Mouse (Mus musculus) CD8-positive naive resting alpha-beta T cell, adult 2 months (primary cell): Measurements from ENCODE around the gene Diaph3.

Source experiments
- DNase-seq, 2 experiments: peaks; one replicate each; pipeline ENCODE4 v3.0.0; 2022; ENCODE audit warnings: low read depth in 2 of 2, low spot score in 2 of 2

Gene Diaph3

GRCm38 (mm10) chr14:87140963-87141486 lies at the start of gene Diaph3:
Gene Diaph3, minus strand, starts transcription at chr14:87141235.
- peak; percentile 86 to 88 for DNase-seq

DNA sequence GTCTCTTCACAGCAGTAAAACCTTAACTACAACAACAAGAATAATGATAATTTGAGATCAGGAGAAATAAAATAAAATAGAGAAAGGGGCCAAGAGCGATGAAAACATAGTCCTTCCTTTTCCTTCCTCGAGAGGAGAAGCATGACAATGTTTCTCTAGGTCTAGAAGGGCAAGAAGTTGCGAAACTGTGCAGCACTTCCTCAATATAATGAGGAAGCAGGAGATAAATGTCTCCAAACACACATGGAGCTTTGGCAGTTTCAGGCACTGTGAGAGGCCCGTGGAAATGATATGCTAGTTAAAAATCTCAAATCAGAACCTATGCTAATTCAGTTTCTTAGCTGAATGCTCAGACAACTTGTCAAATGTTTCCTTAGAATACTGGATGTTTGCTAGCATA lies 49.6 kb upstream of the Diaph3 start:
- DNase-seq, result no peak

DNA sequence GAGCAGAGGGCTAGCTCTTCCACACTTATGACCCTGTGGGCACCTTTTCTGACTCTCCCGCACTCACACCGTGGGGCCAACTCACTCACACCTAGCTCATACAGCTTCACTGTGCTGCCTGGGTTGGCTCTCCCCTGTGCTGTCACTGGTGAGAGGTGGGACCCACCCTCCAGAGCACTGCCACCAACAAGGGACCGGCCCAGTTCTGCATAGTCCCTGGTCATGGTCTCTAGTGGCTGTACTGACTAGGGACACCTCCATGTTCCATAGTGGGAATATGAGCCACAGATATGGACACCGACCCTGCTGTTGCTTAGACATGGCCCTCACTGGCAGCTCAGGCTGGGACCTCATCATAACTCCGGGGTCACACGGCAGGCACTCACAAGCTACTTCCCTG lies 30.5 kb upstream of the Diaph3 start:
- DNase-seq, result no peak

GRCm38 (mm10) chr14:87169151-87169550 lies 28.1 kb upstream of the Diaph3 start:
- DNase-seq, result no peak

GRCm38 (mm10) chr14:87155621-87156238 lies 14.7 kb upstream of the Diaph3 start:
- DNase-seq, result no peak

DNA sequence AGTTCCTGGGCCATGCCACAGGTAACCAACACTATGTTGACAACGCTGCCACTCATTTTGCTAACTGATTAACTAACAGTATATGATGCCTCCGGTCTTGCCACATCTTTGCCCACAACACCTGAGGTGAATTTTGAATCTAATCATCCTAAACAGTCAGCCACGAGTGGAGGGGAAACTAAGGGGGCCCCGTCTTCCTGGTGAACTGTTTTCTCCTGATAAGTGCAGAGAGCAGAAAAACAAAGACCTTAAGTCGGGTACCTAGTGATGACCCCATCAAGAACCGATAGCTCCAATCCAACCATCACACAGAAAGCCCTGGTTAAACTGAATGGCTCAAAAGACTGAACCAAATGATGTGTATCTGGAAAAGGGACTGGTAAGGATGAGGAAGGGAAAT lies 8.6 kb upstream of the Diaph3 start:
- no peak for DNase-seq

- no peak for DNase-seq
These were observed 5.7 kb upstream of the Diaph3 start for GRCm38 (mm10) chr14:87146704-87147103.

DNA sequence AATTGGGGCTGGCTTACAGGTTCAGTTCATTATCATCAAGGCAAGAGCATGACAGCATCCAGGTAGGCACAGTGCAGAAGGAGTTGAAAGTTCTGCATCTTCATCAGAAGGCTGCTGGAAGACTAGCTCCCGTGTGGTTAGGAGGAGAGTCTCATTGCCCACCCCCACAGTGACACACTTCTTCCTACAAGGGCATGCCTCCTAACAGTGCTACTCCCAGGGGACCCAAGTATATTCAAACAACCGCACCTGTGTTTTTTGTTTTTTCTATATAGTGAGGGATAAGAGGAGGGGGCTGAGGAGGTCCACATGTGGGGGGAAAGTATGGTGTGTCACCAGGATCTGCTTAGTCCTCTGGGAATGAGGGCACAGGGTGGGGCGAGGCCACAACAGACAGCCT lies 4.3 kb upstream of the Diaph3 start:
- DNase-seq, result no peak

DNA sequence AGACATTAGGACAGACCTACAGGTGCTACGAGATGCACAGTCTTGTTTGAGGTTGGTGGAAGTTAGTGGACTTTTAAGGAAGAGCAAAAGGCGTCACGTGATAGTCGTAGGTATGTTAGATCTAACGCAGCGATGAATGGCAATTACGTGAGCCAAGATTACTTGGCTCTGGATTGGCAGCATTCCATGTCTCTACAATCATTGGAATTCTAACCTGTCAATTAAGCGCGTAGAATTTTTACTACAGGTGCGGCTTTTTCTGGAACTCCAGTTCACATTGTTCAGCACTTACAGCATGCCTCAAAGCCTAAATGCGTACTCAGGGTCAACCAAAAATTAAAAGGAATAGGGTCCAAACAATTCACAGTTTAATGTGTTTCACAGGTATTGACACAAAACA lies 742 bp upstream of the Diaph3 start:
- DNase-seq, result no peak

- no peak for DNase-seq
These were observed 590 bp downstream of the Diaph3 start for GRCm38 (mm10) chr14:87140327-87140962.

GRCm38 (mm10) chr14:87126076-87126639 lies 14.9 kb downstream of the Diaph3 start:
- no peak for DNase-seq

GRCm38 (mm10) chr14:87125492-87125891 lies 15.5 kb downstream of the Diaph3 start:
- no peak for DNase-seq

DNA sequence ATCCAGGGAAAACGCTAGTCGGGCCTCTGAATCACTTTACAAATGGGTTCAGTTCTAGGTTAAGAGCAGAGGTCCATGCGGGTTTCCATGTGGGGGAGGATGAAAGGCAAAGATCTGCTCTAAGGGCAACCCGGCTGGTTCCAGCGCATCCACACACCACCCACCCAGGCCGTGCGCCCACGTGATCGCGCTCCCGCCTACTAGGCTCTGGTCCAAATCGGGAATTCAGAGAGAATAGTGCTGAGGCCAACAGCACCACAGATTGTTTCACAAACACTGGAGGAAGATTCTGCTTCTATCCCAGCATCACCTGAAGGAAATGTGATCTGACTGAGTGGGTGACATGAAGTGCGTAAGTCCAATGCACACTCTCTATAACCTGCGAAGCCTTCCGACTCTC lies 17.9 kb downstream of the Diaph3 start:
- DNase-seq, result no peak

DNA sequence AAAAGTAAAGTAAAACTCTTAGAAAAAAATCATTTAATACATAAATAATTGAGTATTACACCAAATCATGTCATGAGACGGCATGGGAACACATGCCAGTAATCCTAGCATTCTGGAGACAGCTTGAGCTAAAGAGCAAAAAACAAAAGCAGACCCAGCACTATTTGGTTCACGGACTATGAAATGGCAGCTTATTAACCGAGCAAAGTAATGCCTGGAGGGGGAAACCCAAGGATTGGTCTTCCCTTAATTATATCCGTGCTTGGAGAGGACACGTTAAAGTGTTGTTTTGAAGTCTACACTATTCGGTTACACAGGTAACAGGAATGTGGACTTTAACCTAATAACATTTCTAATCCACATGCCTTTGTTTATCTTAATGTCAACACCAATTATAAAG lies 19.2 kb downstream of the Diaph3 start:
- no peak for DNase-seq

GRCm38 (mm10) chr14:87110634-87111033 lies 30.4 kb downstream of the Diaph3 start:
- no peak for DNase-seq

DNA sequence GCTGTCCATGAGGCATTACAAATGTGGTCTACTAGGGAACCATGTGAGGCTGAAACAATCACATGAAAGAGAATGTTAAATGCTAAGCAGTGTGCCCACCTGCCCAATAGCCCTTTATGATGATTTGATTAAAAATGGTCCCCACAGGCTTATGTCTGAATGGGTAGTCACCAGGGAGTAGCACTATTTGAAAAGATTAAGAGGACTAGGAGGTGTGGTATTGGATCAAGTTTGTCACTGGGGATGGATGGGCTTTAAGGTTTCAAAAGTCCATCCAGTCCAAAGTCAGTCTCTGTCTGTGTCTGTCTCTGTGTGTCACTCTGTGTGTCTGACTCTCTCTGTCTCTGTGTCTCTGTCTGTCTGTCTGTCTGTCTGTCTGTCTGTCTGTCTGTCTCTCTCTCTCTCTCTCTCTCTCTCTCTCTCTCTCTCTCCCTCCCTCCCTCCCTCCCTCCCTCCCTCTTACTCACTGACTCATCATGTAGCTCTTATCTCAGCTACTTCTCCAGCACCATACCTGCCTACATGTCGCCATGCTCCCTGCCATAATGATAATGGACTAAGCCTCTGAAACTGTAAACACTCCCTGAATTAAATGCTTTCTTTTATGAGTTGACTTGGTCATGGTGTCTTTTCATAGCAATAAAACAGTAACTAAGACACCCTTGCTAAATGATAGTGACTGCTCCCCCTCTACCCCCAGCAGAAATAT lies 41.5 kb downstream of the Diaph3 start:
- no peak for DNase-seq

DNA sequence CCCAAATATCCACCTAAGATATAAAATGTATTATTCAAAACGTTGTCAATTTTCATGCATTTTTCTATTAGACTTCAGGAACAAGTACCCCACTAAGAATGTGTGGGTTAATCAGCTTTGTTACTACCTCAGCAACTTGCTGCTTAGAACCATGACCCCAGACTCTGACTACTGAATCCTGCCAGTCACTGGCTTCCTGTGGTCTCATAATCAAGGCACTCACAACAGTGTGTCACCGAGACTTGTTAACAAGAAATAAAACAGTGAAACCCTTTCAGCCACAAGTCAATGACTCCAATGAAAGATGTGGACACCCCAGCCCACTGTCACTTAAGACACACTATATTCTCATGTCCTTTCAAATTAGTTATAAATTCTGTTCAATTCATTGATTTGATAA lies 42.9 kb downstream of the Diaph3 start:
- DNase-seq, result no peak

- DNase-seq, result no peak
These were observed 49.5 kb downstream of the Diaph3 start for GRCm38 (mm10) chr14:87091522-87091921.

- no peak for DNase-seq
These were observed 49.9 kb downstream of the Diaph3 start for GRCm38 (mm10) chr14:87091108-87091507.

GRCm38 (mm10) chr14:87088928-87089327 lies 52.1 kb downstream of the Diaph3 start:
- no peak for DNase-seq

DNA sequence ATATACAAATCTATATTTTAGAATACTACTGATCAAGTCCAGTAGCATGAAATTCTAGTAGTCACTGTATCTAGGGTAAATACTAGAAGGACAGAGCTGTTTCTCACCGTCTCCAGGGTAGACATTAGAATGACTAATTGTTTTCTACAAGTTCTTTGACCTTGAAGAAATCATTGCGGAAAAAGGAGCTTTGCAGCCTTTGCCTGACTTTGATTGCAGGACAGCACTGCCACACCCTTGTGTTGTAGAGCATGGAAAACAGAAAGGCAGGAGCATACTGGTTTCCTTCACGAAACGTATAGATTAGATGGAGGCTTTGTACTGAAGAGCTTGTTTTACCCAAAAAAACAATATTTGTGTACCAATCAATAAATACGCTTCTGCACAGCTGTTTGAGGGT lies 52.6 kb downstream of the Diaph3 start:
- DNase-seq, result no peak

DNA sequence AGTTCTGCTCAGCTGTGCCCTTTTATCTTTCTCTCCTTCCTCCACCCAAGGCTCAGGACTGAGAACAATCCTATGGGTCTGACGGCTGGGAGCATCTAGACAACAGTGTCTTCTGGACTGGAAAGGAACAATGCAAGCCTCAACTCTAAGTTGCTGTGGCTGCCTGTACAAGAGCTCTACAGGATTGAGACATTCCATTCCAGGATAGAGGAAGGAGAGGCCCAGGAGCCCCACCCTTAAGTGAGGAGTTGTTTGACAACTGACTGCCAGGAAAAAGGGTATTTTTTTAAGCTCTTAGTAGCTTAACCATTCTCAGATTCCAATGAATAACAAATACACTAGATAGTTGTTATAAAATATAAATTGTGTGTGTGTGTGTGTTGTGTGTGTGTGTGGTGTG lies 53.0 kb downstream of the Diaph3 start:
- no peak for DNase-seq
